Mouse (Mus musculus) splenic B cell, adult 2 months (primary cell): Measurements from ENCODE around the gene Timm17b.

Experiments
- DNase-seq: peaks from one replicate; pipeline ENCODE4 v3.0.0-alpha.2; 2011; ENCODE audit warnings: low read depth, low spot score
- H3K27me3 ChIP-seq: 2 replicates; pipeline ENCODE4 v1.6.1; 2012; ENCODE audit warnings: mild to moderate bottlenecking, low read length, moderate library complexity, mixed read lengths; ENCODE audit not compliant: control insufficient read depth, poor library complexity, insufficient read depth, severe bottlenecking
- H3K36me3 ChIP-seq: 2 replicates; pipeline ENCODE4 v1.6.1; 2012; ENCODE audit warnings: mild to moderate bottlenecking, low read length, moderate library complexity, mixed read lengths; ENCODE audit not compliant: control insufficient read depth, poor library complexity, insufficient read depth, severe bottlenecking

Timm17b gene

GRCm38 (mm10) chrX:7898880-7899874 is at the start of gene Timm17b, which contains the start of gene Pqbp1:
TSS of gene Timm17b (plus strand) at chrX:7899357.
TSS of gene Pqbp1 (minus strand) at chrX:7899269.
- Histone ChIP-seq H3K36me3 (peaks cover 9% of the 10 kb centered on the region; the same call in 1 of the 2 replicates), H3K27me3 (no peaks in the 10 kb centered on the region)
- peak; percentile 94 for DNase-seq

DNA sequence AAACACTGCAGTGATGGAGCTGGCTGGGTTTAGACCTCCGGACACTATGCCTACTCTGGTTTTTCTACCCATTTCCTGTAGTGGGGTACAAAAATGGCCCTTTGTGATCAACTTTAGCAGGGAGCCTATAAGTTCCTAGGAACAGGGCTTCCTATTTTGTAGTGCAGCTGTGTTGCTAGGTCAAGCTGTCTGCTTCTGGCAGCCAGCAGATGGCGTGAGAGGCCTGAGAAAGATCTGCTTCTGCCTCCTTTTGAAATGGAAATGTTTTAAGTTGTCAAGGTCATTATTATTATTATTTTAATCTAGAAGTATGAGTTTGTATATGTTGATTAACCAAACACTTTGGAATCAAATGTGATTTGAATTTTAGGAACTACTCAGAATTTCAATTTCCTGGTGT is 44.6 kb upstream of the Timm17b start:
- Histone ChIP-seq H3K27me3 (no peaks in the 10 kb centered on the region), H3K36me3 (peaks cover 2% of the 10 kb centered on the region; the same call in 1 of the 2 replicates)
- DNase-seq = peak; percentile 78

DNA sequence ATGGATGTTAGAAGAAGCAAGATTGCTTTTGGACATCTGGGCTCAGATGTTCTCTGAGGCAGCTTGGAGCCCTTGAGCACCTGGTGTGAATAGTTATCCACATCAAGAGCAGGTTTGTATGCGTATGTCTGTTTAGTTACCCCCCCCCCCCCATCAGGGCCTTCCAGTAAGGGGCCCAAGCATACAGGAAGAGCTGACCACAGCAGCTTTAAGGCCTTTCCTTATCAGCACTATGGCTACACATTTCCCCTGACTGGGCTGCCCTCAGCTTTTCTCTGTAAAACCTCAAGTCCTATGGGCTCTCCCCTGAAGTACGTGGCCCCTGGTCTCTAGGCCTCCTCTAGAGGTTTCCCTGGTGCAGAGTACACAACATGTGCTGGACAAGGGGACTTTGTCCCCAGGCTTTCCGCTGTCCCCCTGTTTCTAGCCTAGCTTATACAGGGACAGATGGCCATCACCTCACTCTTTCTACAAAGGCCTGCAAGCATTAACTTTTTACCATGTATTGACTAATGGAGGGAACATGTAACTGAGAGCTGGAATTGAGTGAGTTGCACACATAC is 39.9 kb upstream of the Timm17b start:
- DNase-seq = no peak
- peaks cover 2% of the 10 kb centered on the region; the same call in 1 of the 2 replicates for H3K36me3 ChIP-seq
- no peaks in the 10 kb centered on the region for H3K27me3 ChIP-seq

DNA sequence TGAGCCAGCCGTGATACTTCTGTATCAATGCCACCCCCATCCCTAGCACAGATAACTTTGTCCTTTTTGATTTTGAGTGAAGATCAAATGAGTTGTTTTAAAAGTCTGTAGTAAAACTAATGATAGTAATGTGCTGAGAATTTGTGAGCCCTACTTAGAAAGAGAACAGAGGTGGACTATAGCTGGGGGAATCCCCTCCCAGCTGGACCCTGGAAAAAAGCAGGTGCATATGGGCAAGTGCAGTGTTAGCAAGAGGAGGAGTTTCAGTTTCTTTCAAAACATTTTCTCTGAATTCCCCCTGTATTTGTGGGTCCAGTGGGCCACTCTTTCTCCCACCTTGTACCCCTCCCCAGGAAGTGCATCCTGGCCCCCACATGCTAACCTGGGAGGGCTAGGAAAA is 36.0 kb upstream of the Timm17b start:
- Histone ChIP-seq H3K36me3 (no peaks in the 10 kb centered on the region), H3K27me3 (no peaks in the 10 kb centered on the region)
- no peak for DNase-seq

GRCm38 (mm10) chrX:7864551-7864950 is 34.6 kb upstream of the Timm17b start:
- Histone ChIP-seq H3K27me3 (no peaks in the 10 kb centered on the region), H3K36me3 (no peaks in the 10 kb centered on the region)
- DNase-seq = peak; percentile 64

GRCm38 (mm10) chrX:7865343-7865742 is 33.8 kb upstream of the Timm17b start:
- Histone ChIP-seq H3K36me3 (no peaks in the 10 kb centered on the region), H3K27me3 (no peaks in the 10 kb centered on the region)
- DNase-seq = peak; percentile 45

DNA sequence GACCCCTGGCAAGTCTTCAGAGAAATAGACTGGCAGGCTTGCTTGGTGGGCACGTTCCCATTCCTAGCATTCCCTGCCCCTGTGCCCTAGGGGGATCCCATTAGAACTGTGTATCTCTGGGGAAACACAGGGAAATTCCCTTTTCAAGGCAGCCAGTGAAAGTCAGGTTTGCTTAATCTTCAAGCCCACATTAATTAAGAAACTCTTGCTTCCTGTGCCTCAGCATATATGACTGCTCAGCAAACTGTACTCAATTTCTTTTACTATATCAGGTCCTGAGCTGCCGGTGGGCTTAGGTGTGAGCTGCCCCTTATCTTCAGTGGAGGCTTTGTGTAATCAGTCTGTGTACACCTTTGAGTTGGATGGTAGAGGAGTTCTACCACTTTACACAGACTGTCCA is 33.4 kb upstream of the Timm17b start:
- no peak for DNase-seq
- Histone ChIP-seq H3K36me3 (no peaks in the 10 kb centered on the region), H3K27me3 (no peaks in the 10 kb centered on the region)

DNA sequence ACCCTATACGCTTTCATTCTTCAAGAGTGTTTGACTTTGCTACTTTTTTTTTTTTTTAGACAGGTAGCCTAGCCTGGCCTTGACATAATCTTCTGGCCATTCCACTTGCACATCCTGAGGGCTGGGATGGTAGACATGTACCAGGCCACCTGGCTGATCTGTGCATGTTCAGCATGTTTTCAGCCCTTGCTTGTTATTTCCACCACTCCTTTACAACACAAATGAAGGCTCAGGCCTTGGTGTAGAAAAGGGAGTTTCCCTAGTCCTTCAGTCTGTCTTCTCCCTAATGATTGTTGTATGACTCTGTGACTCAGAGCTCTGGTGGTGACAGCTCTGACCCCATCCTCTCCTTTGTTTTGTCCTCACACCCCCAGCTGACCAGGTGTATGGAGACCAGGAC is 32.0 kb upstream of the Timm17b start:
- DNase-seq = no peak
- Histone ChIP-seq H3K36me3 (peaks cover 2% of the 10 kb centered on the region; the same call in 1 of the 2 replicates), H3K27me3 (no peaks in the 10 kb centered on the region)

GRCm38 (mm10) chrX:7868506-7868905 is 30.7 kb upstream of the Timm17b start:
- Histone ChIP-seq H3K27me3 (no peaks in the 10 kb centered on the region), H3K36me3 (peaks cover 4% of the 10 kb centered on the region; the same call in 1 of the 2 replicates)
- DNase-seq = no peak

DNA sequence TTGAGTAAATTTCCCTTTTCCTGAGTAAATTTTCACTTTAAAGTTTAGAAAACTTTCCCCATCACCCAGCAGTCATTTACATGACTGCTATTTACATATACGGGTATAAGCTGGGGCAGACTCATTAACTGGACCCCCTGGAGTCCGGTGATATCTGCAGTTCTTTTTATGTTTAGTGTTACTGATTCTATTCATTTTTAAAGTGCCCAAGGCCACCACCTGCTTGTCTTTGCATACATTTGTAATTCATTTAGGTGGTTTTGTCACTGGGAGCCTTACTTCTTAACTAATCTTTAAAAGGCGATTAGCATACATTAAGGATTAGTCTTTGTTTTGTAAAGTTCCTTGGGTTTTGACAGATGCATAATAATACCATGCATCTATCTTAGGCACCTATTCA is 29.3 kb upstream of the Timm17b start:
- peaks cover 5% of the 10 kb centered on the region; the same call in 1 of the 2 replicates for H3K36me3 ChIP-seq
- no peak for DNase-seq

GRCm38 (mm10) chrX:7878007-7878419 is 21.1 kb upstream of the Timm17b start, which contains the start of gene Pim2:
TSS of gene Pim2 (plus strand) at chrX:7878262.
- Histone ChIP-seq H3K36me3 (peaks cover 1% of the 10 kb centered on the region), H3K27me3 (no peaks in the 10 kb centered on the region)
- peak; percentile 93 for DNase-seq

More for the DNA sequence above, 29.3 kb upstream of the Timm17b start:
- H3K27me3 ChIP-seq = no peaks in the 10 kb centered on the region

DNA sequence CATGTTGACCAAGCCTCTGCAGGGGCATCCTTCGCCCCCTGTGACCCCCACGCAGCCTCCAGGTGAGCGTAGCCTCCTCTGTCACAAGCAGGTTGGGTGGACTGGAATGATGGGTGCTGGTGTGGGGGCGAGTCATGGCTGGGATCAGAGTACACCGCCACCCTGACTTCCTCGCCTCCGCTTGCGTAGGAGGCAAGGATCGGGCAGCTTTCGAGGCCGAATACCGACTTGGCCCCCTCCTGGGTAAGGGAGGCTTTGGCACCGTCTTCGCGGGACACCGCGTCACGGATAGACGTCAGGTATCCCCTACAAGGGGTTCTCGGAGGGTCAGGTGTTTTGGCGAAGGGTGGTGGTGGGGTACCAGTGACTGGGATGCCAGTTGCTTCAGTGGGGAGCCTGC is 20.7 kb upstream of the Timm17b start:
- Histone ChIP-seq H3K36me3 (peaks cover 1% of the 10 kb centered on the region), H3K27me3 (no peaks in the 10 kb centered on the region)
- peak; percentile 31 for DNase-seq

GRCm38 (mm10) chrX:7879819-7880218 is 19.3 kb upstream of the Timm17b start:
- Histone ChIP-seq H3K36me3 (no peaks in the 10 kb centered on the region; the same call in 1 of the 2 replicates), H3K27me3 (no peaks in the 10 kb centered on the region)
- DNase-seq = peak; percentile 90

DNA sequence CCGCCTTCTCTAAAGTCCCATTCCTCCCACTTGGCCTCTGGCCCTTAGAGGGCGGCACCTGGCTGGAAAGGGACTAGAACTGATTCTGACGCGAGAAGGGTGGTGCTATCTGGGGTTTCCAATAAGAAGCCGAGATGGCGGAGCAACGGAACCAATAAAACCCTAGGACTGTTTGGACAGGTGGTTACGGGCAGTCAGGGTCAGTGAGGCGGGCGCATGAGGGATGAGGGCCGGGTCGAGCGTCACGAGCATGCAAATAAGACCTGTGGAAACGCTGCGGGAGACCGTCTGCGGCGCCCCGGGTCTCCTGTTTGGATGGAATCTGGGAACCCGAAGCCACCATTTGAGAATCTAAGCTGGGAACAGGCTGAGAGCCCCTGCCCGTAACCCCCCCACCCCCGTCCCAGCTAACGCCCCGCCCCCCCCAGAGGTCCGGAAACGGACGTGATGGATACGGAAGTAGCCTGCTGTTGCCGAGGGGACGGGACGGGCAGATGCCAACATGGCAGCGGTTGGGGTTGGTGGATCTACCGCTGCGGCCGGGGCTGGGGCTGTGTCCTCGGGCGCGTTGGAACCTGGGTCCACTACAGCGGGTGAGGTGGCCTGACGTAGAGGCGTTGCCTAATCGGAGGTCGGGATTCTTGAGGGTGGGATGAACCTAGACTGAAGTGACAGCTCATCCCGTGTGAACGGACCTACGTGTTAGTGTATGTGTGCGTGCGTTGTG is 15.2 kb upstream of the Timm17b start, which contains the start of gene Slc35a2:
Gene Slc35a2, plus strand, starts transcription at position 188 of the 727 bp plus-strand sequence.
- H3K27me3 ChIP-seq = no peaks in the 10 kb centered on the region
- peak; percentile 87 for DNase-seq

More for the DNA sequence above, 15.2 kb upstream of the Timm17b start, which contains the start of gene Slc35a2:
- H3K36me3 ChIP-seq = no peaks in the 10 kb centered on the region; the same call in 1 of the 2 replicates
